ENCODE assay signal across 8 mouse cellular contexts in the genomic region with DNA sequence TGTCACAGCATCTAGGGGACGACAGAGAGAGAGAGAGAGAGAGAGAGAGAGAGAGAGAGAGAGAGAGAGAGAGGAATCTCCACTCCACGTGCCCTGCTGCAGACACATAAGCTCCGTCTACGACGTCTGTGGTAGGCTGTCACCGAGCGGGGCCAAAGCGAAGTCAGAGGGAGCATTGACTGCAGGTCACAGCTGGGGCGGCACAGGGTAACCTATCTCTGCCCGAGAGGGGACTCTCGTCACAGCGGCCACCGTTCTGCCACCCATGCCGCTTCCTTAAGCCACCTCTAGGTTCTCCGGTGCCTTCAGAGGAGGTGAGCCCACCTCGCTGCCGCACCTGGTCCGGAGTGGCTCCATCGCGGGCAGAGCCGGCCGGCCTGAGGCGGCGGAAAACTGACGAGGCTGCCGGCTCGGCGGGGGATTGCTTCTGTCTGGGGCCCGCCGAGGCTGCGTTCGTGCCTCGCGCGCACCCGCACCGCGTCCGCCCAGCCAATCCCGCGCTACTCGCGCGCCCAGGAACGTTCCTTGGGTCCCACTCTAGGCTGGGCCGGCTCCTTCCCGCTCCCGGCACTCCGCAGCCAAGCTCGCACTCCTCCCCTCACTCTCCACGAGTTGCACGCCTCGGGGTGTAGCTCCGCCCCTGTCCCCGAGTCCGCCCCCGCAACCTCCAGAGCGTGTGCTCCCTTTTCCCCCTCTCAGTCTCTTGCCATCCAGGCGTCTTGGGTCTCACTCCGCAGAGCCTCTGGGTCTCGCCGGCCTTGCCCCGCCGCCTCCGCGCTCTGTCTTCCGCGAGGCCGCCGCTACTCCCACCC. TPM values are rescaled to one million over a fixed set of nuclear protein-coding genes. Genes with fewer than 3 reads are reported as not detected.
DNase-seq lines count a peak whose midpoint lies in the region; ATAC-seq and TF ChIP-seq lines count a peak whose summit lies in the region.

A gene (plus strand): TSS at position 673 of the 812 bp plus-strand sequence.

- WGBS in heart, embryonic 12.5 days: under 1% methylated on average over 70 of the region's 70 CpGs
- under 1% methylated on average over 70 of the region's 70 CpGs for WGBS in kidney, postnatal 0 days
- under 1% methylated on average over 70 of the region's 70 CpGs for WGBS in liver, embryonic 12.5 days (ENCODE audit: insufficient replicate concordance)
- under 1% methylated on average over 70 of the region's 70 CpGs for WGBS in stomach, embryonic 16.5 days

- peak; percentile 75 for ATAC-seq in erythroid progenitor cell, adult 5-6 weeks (replicated peaks; ENCODE audit: low FRiP score, poor library complexity, severe bottlenecking)
- ATAC-seq in heart, embryonic 12.5 days (ENCODE audit: insufficient number of reproducible peaks, low FRiP score): peak; percentile 94
- peak; percentile 98 for ATAC-seq in kidney, postnatal 0 days (replicated peaks; ENCODE audit: low FRiP score, low read depth)
- peak; percentile 94 for ATAC-seq in liver, embryonic 12.5 days
- peak; percentile 98 for ATAC-seq in stomach, embryonic 16.5 days (ENCODE audit: insufficient read depth, low FRiP score)

- no peaks in the 10 kb centered on the region for H3K9me3 ChIP-seq in heart, embryonic 12.5 days (replicated peaks)
- H3K9me3 ChIP-seq in kidney, postnatal 0 days (replicated peaks; ENCODE audit: low read length): no peaks in the 10 kb centered on the region
- no peaks in the 10 kb centered on the region for H3K9me3 ChIP-seq in liver, embryonic 12.5 days (replicated peaks)
- H3K9me3 ChIP-seq in stomach, embryonic 16.5 days (replicated peaks; ENCODE audit: control insufficient read depth, low read length): no peaks in the 10 kb centered on the region

- peak within 1 kb of the TSS; percentile 98 for H3K27ac ChIP-seq in heart, embryonic 12.5 days (ENCODE audit: poor library complexity, severe bottlenecking)
- H3K27ac ChIP-seq in kidney, postnatal 0 days: peak within 1 kb of the TSS; percentile 99
- H3K27ac ChIP-seq in liver, embryonic 12.5 days: peak within 1 kb of the TSS; percentile 92
- H3K27ac ChIP-seq in stomach, embryonic 16.5 days (ENCODE audit: low read length): peak within 1 kb of the TSS; percentile 100

- no peaks in the 10 kb centered on the region for H3K27me3 ChIP-seq in heart, embryonic 12.5 days (replicated peaks)
- no peaks in the 10 kb centered on the region for H3K27me3 ChIP-seq in kidney, postnatal 0 days (ENCODE audit: insufficient read depth, low read length)
- no peaks in the 10 kb centered on the region for H3K27me3 ChIP-seq in liver, embryonic 12.5 days (replicated peaks)
- no peaks in the 10 kb centered on the region for H3K27me3 ChIP-seq in stomach, embryonic 16.5 days (ENCODE audit: control insufficient read depth, insufficient read depth, low read length)

- H3K4me2 ChIP-seq in heart, embryonic 12.5 days: peak within 1 kb of the TSS; percentile 76
- peak within 1 kb of the TSS; percentile 86 for H3K4me2 ChIP-seq in kidney, postnatal 0 days (ENCODE audit: low read length)
- H3K4me2 ChIP-seq in liver, embryonic 12.5 days: peak within 1 kb of the TSS; percentile 95
- peak within 1 kb of the TSS; percentile 86 for H3K4me2 ChIP-seq in stomach, embryonic 16.5 days (ENCODE audit: low read depth, low read length)

- H3K36me3 ChIP-seq in heart, embryonic 12.5 days: no peaks in the 10 kb centered on the region
- H3K36me3 ChIP-seq in kidney, postnatal 0 days (ENCODE audit: insufficient read depth, low read length): no peaks in the 10 kb centered on the region
- H3K36me3 ChIP-seq in liver, embryonic 12.5 days: no peaks in the 10 kb centered on the region
- no peaks in the 10 kb centered on the region for H3K36me3 ChIP-seq in stomach, embryonic 16.5 days (ENCODE audit: control insufficient read depth, insufficient read depth, low read length)

- TF ChIP-seq CTCF in kidney, postnatal 0 days (IDR thresholded peaks at IDR 0.05; ENCODE audit: low read depth): no peak

- H3K4me1 ChIP-seq in heart, embryonic 12.5 days (replicated peaks): no peaks in the 10 kb centered on the region; the same call in 1 of the 2 replicates
- H3K4me1 ChIP-seq in kidney, postnatal 0 days (replicated peaks; ENCODE audit: insufficient read depth, low read length): no peaks in the 10 kb centered on the region
- H3K4me1 ChIP-seq in liver, embryonic 12.5 days: peaks cover 14% of the 10 kb centered on the region
- no peaks in the 10 kb centered on the region for H3K4me1 ChIP-seq in stomach, embryonic 16.5 days (ENCODE audit: control insufficient read depth, insufficient read depth, low read length)

- H3K4me3 ChIP-seq in heart, embryonic 12.5 days: peak within 1 kb of the TSS; percentile 98
- peak within 1 kb of the TSS; percentile 97 for H3K4me3 ChIP-seq in kidney, postnatal 0 days (replicated peaks; ENCODE audit: low read depth, low read length)
- peak within 1 kb of the TSS; percentile 87 for H3K4me3 ChIP-seq in liver, embryonic 12.5 days
- peak within 1 kb of the TSS; percentile 94 for H3K4me3 ChIP-seq in stomach, embryonic 16.5 days (replicated peaks; ENCODE audit: low read length)

- H3K9ac ChIP-seq in heart, embryonic 12.5 days: peak within 1 kb of the TSS; percentile 92
- H3K9ac ChIP-seq in kidney, postnatal 0 days (ENCODE audit: low read depth, low read length): peak within 1 kb of the TSS; percentile 88
- H3K9ac ChIP-seq in liver, embryonic 12.5 days: peak within 1 kb of the TSS; percentile 89
- H3K9ac ChIP-seq in stomach, embryonic 16.5 days (ENCODE audit: low read length): peak within 1 kb of the TSS; percentile 93

- DNase-seq in CD4-positive helper T cell, adult 2 months (ENCODE audit: low read depth, low spot score): peak; percentile 85
- DNase-seq in brain, embryonic 18.5 days (ENCODE audit: low read depth, low spot score): peak; percentile 89
- peak; percentile 95 for DNase-seq in kidney, postnatal 0 days (ENCODE audit: low spot score)
- DNase-seq in natural killer cell, adult 2 months (ENCODE audit: low spot score in 2 of 2): peak; percentile 71 to 82

RNA-seq across cellular contexts. Expression of the gene that starts here (rescaled TPM):
- total RNA-seq in erythroid progenitor cell, adult 5-6 weeks (2015; ENCODE audit: low replicate concordance): 1.3 and 10.1 TPM in 2 replicates
- 0.68 and 3.1 TPM in 2 replicates for total RNA-seq in erythroid progenitor cell, adult 5-6 weeks (2017; ENCODE audit: low replicate concordance)
- 12.7 and 12.9 TPM in 2 replicates for polyA plus RNA-seq in heart, embryonic 12.5 days (2016; fragmentation: Nextera tagmentation; extraction: Ambion mirVana)
- 18.9 and 19.3 TPM in 2 replicates for polyA plus RNA-seq in kidney, postnatal 0 days (2015; fragmentation: Nextera tagmentation; extraction: Ambion mirVana)
- 7.0 and 7.2 TPM in 2 replicates for polyA plus RNA-seq in liver, embryonic 12.5 days (2016; fragmentation: Nextera tagmentation; extraction: Ambion mirVana)
- polyA plus RNA-seq in stomach, embryonic 16.5 days (2015; fragmentation: Nextera tagmentation; extraction: Ambion mirVana): 18.3 and 20.7 TPM in 2 replicates

Comparison
In these comparisons a context has a peak if more than half of its experiments do, and no peak if none do; other contexts are left out.
1. Peak in every context shown above with its lines: DNase-seq, ATAC-seq, H3K4me3 ChIP-seq and H3K27ac ChIP-seq.